Mouse (Mus musculus) lung, postnatal 0 days (tissue): ENCODE measurements around the gene Zswim7. TPM values are rescaled to one million over a fixed set of nuclear protein-coding genes. Genes with fewer than 3 reads are reported as not detected.

ENCODE experiments used
- ATAC-seq: fragments of 200-750 bp; cut with Nextera tagmentation; 2 replicates; pipeline ENCODE4 v1.8.0; 2017; ENCODE audit warnings: moderate library complexity
- DNase-seq: peaks from one replicate; pipeline ENCODE4 v3.0.0-alpha.2; 2016; ENCODE audit warnings: low spot score
- H3K27ac ChIP-seq: fragments of 300-500 bp; sonication (generic); 2 replicates; pipeline ENCODE4 v1.5.1; 2014; ENCODE audit warnings: antibody characterized with exemption, mild to moderate bottlenecking, low read length, mixed read lengths
- H3K27me3 ChIP-seq: fragments of 300-500 bp; sonication (generic); replicated peaks from 2 replicates; pipeline ENCODE4 v1.6.1; 2014; ENCODE audit warnings: low read length, mixed read lengths; ENCODE audit not compliant: insufficient read depth
- H3K36me3 ChIP-seq: fragments of 300-500 bp; sonication (generic); 2 replicates; pipeline ENCODE4 v1.6.1; 2014; ENCODE audit warnings: low read length, mixed read lengths; ENCODE audit not compliant: insufficient read depth
- H3K4me1 ChIP-seq: fragments of 300-500 bp; sonication (generic); 2 replicates; pipeline ENCODE4 v1.6.1; 2014; ENCODE audit warnings: antibody characterized with exemption, low read depth, low read length, mixed read lengths; ENCODE audit not compliant: insufficient read depth
- H3K4me2 ChIP-seq: fragments of 300-500 bp; sonication (generic); replicated peaks from 2 replicates; pipeline ENCODE4 v1.6.1; 2014; ENCODE audit warnings: low read depth, mild to moderate bottlenecking, low read length, moderate library complexity, mixed read lengths
- H3K4me3 ChIP-seq: fragments of 300-500 bp; sonication (generic); 2 replicates; pipeline ENCODE4 v1.5.1; 2014; ENCODE audit warnings: low read depth, low read length
- H3K9ac ChIP-seq: fragments of 300-500 bp; sonication (generic); replicated peaks from 2 replicates; pipeline ENCODE4 v1.6.1; 2014; ENCODE audit warnings: low read depth, mild to moderate bottlenecking
- H3K9me3 ChIP-seq: fragments of 300-500 bp; sonication (generic); 2 replicates; pipeline ENCODE4 v1.6.1; 2016; ENCODE audit warnings: low read length, mixed read lengths
- CTCF ChIP-seq: IDR thresholded peaks from 2 replicates; pipeline ENCODE4 v1.5.1; 2016; ENCODE audit warnings: antibody characterized with exemption, mild to moderate bottlenecking
- EP300 ChIP-seq: IDR thresholded peaks from 2 replicates; pipeline ENCODE4 v1.6.1; 2016; ENCODE audit warnings: antibody characterized with exemption, mild to moderate bottlenecking, control low read depth
- WGBS: fragments of 180-500 bp; shearing (Covaris S2); extraction: QIAGEN DNeasy Blood & Tissue Kit; methylation state at CpG from one replicate; pipeline ENCODE4 v1.1.7; 2014; 5-methylcytosine and 5-hydroxymethylcytosine counted together
- polyA plus RNA-seq: library from polyadenylated mRNA; unstranded; fragments of >200 nt; fragmentation: Nextera tagmentation; extraction: Ambion mirVana; gene quantifications from 2 replicates; pipeline ENCODE4 v1.2.1, GENCODE M21; 2015

Zswim7 gene
- polyA plus RNA-seq, 1 experiment from 2014 or later, result 20.9 TPM

DNA sequence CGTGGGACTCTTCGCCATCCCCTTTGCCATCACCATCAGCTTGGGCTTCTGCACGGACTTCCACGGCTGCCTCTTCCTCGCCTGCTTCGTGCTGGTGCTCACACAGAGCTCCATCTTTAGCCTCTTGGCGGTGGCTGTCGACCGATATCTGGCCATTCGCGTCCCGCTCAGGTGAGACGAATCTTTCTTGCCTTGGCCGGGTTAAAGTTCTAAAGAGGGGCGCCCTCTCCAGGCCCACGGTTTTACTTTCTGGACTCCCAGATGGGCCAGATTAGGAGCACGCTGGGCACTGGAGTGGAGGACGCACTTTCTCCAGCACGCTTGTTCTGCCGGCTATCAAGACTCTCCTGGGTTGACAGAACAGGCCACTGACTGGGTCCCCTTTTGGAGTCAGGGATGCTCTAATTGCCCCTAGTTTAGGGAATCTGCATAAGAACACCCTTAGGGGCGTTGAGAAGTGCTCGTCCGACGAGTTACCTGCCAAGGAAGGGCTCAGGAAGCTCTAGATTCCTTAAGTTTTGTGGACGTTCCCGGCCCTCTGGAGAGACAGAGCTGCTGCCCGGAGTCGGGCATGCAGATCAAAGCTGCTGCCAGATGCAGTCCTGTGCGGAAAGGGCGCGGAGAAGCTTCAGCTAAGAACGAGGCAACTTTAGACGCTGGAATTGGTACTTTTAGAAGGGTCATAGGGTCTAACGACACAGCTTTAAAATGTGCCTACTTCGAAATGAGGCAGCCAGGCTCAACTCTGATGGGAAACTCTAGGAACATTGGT is 31.7 kb downstream of the Zswim7 start:
- H3K36me3 ChIP-seq, result no peaks in the 10 kb centered on the region
- ATAC-seq, result peak; percentile 65
- H3K4me1 ChIP-seq, result peaks cover 7% of the 10 kb centered on the region; the same call in 1 of the 2 replicates
- no peaks in the 10 kb centered on the region for H3K27me3 ChIP-seq
- H3K4me2 ChIP-seq, result peak overlapping the region; percentile 94
- TF ChIP-seq CTCF (peak; percentile 42), EP300 (no peak)
- H3K4me3 ChIP-seq, result peak overlapping the region; percentile 52
- DNase-seq, result peak; percentile 66
- H3K9ac ChIP-seq, result peak overlapping the region; percentile 36
- no peaks in the 10 kb centered on the region for H3K9me3 ChIP-seq
- H3K27ac ChIP-seq, result peak overlapping the region; percentile 66; the same call in 1 of the 2 replicates
- WGBS, result 3% methylated on average over 35 of the region's 35 CpGs

DNA sequence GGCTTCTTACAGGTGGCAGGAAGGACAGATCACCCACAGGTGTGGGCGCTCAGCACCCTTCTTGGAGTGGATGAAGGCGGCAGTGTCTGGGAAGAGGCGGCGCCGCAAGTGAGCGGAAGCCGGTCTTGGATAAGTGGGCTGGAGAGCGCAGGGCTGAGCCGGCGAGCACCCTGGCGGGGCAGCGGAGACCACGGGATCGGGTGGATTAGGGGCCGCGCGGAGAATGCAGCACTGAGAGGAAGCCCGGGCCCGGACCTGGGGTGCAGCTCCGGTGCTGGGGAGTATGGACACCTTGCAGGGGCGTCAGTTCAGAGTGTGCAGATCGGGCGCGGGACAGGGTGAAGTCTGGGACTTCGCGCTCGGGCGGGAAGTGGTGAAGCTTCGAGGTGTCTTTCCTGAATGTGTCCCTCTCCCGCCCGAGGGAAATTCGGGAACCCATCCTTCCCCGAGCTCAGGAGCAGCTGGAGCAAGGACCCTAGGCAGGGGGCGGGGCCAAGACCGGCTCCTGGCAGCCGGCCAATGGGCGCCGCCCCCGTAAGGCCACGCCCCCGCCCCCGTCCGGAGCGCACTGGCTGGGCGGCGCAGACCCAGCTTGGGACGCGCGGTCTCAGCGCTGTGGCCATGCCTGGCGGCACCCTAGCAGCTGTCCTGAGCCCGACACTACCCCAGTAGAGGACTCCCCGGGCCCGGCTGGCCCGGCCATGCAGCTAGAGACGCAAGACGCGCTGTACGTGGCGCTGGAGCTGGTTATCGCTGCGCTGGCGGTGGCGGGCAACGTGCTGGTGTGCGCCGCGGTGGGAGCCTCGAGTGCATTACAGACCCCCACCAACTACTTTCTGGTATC is 32.6 kb downstream of the Zswim7 start, which contains the start of gene Adora2b:
Gene Adora2b, plus strand, starts transcription at position 584 of the 844 bp plus-strand sequence.
- DNase-seq (peak; percentile 80), ATAC-seq (peak; percentile 90)
- Histone ChIP-seq H3K27me3 (no peaks in the 10 kb centered on the region), H3K36me3 (no peaks in the 10 kb centered on the region), H3K9ac (peak within 1 kb of the TSS; percentile 39), H3K27ac (peak within 1 kb of the TSS; percentile 68), H3K4me3 (peak within 1 kb of the TSS; percentile 52), H3K4me1 (peaks cover 7% of the 10 kb centered on the region; the same call in 1 of the 2 replicates), H3K9me3 (no peaks in the 10 kb centered on the region), H3K4me2 (peak within 1 kb of the TSS; percentile 94)
- TF ChIP-seq CTCF (no peak), EP300 (no peak)
- WGBS, result under 1% methylated on average over 69 of the region's 69 CpGs

DNA sequence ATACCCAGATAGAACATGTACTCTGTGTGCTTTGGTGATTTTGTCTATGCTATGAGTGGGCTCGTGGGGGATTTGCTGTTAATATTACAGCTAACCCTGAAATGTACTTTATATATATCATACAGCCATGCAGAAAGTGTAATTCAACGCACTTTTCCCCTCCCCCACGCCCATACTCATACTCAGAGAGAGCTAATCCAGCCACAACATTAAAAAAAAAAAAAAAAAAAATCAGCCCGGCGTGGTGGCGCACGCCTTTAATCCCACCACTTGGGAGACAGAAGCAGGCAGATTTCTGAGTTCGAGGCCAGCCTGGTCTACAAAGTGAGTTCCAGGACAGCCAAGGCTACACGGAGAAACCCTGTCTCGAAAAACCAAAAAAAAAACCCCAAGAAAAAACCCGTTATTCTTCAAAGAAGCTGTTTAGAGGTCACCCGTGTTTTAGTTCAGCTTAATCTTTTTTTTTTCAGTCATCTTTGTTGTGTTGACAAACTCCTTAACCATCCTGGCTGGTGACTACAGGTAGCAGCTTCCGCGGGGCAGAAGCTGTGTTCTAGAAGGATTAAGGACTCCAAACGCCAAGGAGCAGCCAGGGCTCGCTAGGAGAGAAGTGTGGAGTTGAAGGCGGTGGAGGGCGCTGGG is 33.3 kb downstream of the Zswim7 start:
- no peak for ATAC-seq
- WGBS, result 26% methylated on average over 17 of the region's 18 CpGs
- no peaks in the 10 kb centered on the region for H3K27me3 ChIP-seq

DNA sequence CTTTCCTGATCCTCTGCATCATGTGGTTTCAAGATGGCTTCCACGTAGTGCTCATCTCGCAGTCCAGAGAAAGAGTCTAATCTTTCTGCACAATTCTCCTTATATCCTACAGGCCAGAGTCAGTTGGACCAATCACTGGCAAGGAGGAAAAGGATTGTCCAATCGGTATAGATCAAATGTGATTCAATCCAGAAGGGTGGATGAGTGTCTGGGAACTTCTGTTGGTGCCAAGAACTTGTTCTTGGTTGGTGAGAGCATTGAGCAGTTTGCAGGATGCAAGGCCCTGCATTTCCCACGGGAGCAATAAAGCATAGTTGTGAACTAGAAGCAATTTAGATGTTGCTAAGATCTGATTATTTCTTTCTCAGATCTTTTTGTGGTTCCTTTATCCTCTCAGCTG is 36.7 kb downstream of the Zswim7 start:
- H3K27ac ChIP-seq, result no peak overlapping the region
- no peak for ATAC-seq

More for the DNA sequence above, 33.3 kb downstream of the Zswim7 start:
- TF ChIP-seq CTCF (no peak), EP300 (no peak)
- H3K4me2 ChIP-seq, result peak overlapping the region; percentile 94
- H3K4me1 ChIP-seq, result peaks cover 4% of the 10 kb centered on the region; the same call in 1 of the 2 replicates
- peak overlapping the region; percentile 39; the same call in 1 of the 2 replicates for H3K9ac ChIP-seq
- H3K36me3 ChIP-seq, result no peaks in the 10 kb centered on the region
- DNase-seq, result no peak
- peak overlapping the region; percentile 52 for H3K4me3 ChIP-seq
- H3K27ac ChIP-seq, result peak overlapping the region; percentile 68
- H3K9me3 ChIP-seq, result no peaks in the 10 kb centered on the region

DNA sequence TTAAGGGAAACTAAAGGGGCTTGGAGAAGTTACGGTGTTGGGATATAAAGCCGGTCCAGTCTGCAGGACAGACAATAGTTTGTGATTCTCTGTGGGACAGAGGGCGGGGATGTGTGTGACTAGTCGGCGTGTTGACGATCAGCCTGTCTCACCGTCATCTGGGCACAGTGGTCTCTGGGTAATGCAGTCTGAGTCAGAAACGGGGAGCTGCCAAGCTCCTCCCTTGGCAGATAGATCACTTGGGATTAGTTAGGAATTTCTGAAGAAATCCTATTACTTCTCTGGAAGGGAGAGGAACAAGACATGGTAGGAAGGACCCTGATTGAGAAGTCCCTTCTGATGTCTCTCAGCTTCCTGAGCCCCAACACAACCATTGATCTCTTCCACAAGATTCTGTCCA is 37.3 kb downstream of the Zswim7 start:
- H3K27ac ChIP-seq, result no peak overlapping the region
- H3K9me3 ChIP-seq, result no peaks in the 10 kb centered on the region
- H3K4me3 ChIP-seq, result no peak overlapping the region
- TF ChIP-seq CTCF (no peak), EP300 (no peak)
- H3K36me3 ChIP-seq, result no peaks in the 10 kb centered on the region
- DNase-seq, result no peak
- H3K27me3 ChIP-seq, result no peaks in the 10 kb centered on the region
- ATAC-seq, result no peak
- WGBS, result 74% methylated on average over 8 of the region's 8 CpGs
- H3K4me2 ChIP-seq, result no peak overlapping the region
- H3K4me1 ChIP-seq, result no peaks in the 10 kb centered on the region
- H3K9ac ChIP-seq, result no peak overlapping the region

More for the DNA sequence above, 36.7 kb downstream of the Zswim7 start:
- Histone ChIP-seq H3K4me3 (no peak overlapping the region), H3K4me1 (no peaks in the 10 kb centered on the region), H3K4me2 (no peak overlapping the region), H3K27me3 (no peaks in the 10 kb centered on the region), H3K9me3 (no peaks in the 10 kb centered on the region), H3K9ac (no peak overlapping the region), H3K36me3 (no peaks in the 10 kb centered on the region)
- 87% methylated on average over 4 of the region's 4 CpGs for WGBS
- TF ChIP-seq EP300 (no peak), CTCF (no peak)
- no peak for DNase-seq
